Mouse (Mus musculus) forebrain, postnatal 0 days (tissue): ENCODE measurements around the gene Mov10l1. TPM values are rescaled to one million over a fixed set of nuclear protein-coding genes. Genes with fewer than 3 reads are reported as not detected.
A peak's percentile ranks its signal among the peaks of the same experiment; 100 is the strongest.

ENCODE experiments used
- ATAC-seq: fragments of 200-750 bp; cut with Nextera tagmentation; 2 replicates; pipeline ENCODE4 v1.8.0; 2017; ENCODE audit warnings: mild to moderate bottlenecking, moderate library complexity
- DNase-seq: peaks from one replicate; pipeline ENCODE4 v3.0.0-alpha.2; 2015
- H3K27ac ChIP-seq: fragments of 300-500 bp; sonication (generic); 2 replicates; pipeline ENCODE4 v1.5.1; 2014; ENCODE audit warnings: low read depth, mild to moderate bottlenecking, antibody characterized with exemption, low read length, moderate library complexity, mixed read lengths
- H3K27me3 ChIP-seq: fragments of 300-500 bp; sonication (generic); 2 replicates; pipeline ENCODE4 v1.6.1; 2014; ENCODE audit warnings: mild to moderate bottlenecking, low read length, mixed read lengths; ENCODE audit not compliant: insufficient read depth
- H3K36me3 ChIP-seq: fragments of 300-500 bp; sonication (generic); 2 replicates; pipeline ENCODE4 v1.6.1; 2014; ENCODE audit warnings: mild to moderate bottlenecking, moderate library complexity; ENCODE audit not compliant: insufficient read depth
- H3K4me1 ChIP-seq: fragments of 300-500 bp; sonication (generic); 2 replicates; pipeline ENCODE4 v1.6.1; 2014; ENCODE audit warnings: antibody characterized with exemption; ENCODE audit not compliant: insufficient read depth
- H3K4me2 ChIP-seq: fragments of 300-500 bp; sonication (generic); 2 replicates; pipeline ENCODE4 v1.6.1; 2014; ENCODE audit warnings: low read depth, mild to moderate bottlenecking, moderate library complexity
- H3K4me3 ChIP-seq: fragments of 300-500 bp; sonication (generic); 2 replicates; pipeline ENCODE4 v1.5.1; 2014; ENCODE audit warnings: low read depth, low read length, mixed read lengths
- H3K9ac ChIP-seq: fragments of 300-500 bp; sonication (generic); 2 replicates; pipeline ENCODE4 v1.6.1; 2014; ENCODE audit warnings: mild to moderate bottlenecking
- H3K9me3 ChIP-seq: fragments of 300-500 bp; sonication (generic); 2 replicates; pipeline ENCODE4 v1.6.1; 2016; ENCODE audit warnings: low read length
- CTCF ChIP-seq: sonication (generic); IDR thresholded peaks from 2 replicates; pipeline ENCODE4 v1.5.1; 2016; ENCODE audit warnings: antibody characterized with exemption, control low read depth, low read depth
- WGBS: fragments of 180-500 bp; shearing (Covaris S2); extraction: QIAGEN DNeasy Blood & Tissue Kit; methylation state at CpG from one replicate; pipeline ENCODE4 v1.1.7; 2014; 5-methylcytosine and 5-hydroxymethylcytosine counted together
- polyA plus RNA-seq: library from polyadenylated mRNA; unstranded; fragments of >200 nt; fragmentation: Nextera tagmentation; extraction: Ambion mirVana; gene quantifications from 2 replicates; pipeline ENCODE4 v1.2.1, GENCODE M21; 2015
- total RNA-seq: library from RNA; depleted of rRNA; stranded (reverse); fragments of >200 nt; gene quantifications from 2 replicates; pipeline ENCODE4 v1.2.3, GENCODE M21; 2014

Gene Mov10l1
- total and polyA plus RNA-seq, 2 experiments from 2014 or later, result 0.05 to 0.16 TPM

- Histone ChIP-seq H3K27ac (no peak overlapping the region), H3K4me3 (no peak overlapping the region), H3K9ac (no peak overlapping the region), H3K4me1 (0 out of 2 replicates have a peak, but pooled peaks cover 5% of the 10 kb centered on the region), H3K27me3 (no peaks in the 10 kb centered on the region), H3K36me3 (no peaks in the 10 kb centered on the region), H3K4me2 (no peak overlapping the region), H3K9me3 (no peaks in the 10 kb centered on the region)
- TF ChIP-seq CTCF, result no peak
- WGBS, result 69% methylated on average over 4 of the region's 4 CpGs
- ATAC-seq, result no peak
- DNase-seq, result no peak
Observed at GRCm38 (mm10) chr15:88951246-88951645, 31.5 kb upstream of the Mov10l1 start.

GRCm38 (mm10) chr15:88954368-88955072, 28.2 kb upstream of the Mov10l1 start, which contains the start of gene Ttll8:
Ttll8 (minus strand) TSS chr15:88954418.
- Histone ChIP-seq H3K4me1 (0 out of 2 replicates have a peak, but pooled peaks cover 5% of the 10 kb centered on the region), H3K27me3 (no peaks in the 10 kb centered on the region), H3K4me3 (peak within 1 kb of the TSS; percentile 45), H3K27ac (no peak within 1 kb of the TSS), H3K4me2 (peak within 1 kb of the TSS; percentile 90), H3K36me3 (no peaks in the 10 kb centered on the region), H3K9me3 (no peaks in the 10 kb centered on the region), H3K9ac (peak within 1 kb of the TSS; percentile 47)
- WGBS, result 3% methylated on average over 49 of the region's 53 CpGs
- DNase-seq (peak; percentile 59), ATAC-seq (peak; percentile 89)
- TF ChIP-seq CTCF, result no peak

GRCm38 (mm10) chr15:88955342-88955741, 27.4 kb upstream of the Mov10l1 start:
- H3K4me3 ChIP-seq, result no peak overlapping the region
- H3K27ac ChIP-seq, result no peak overlapping the region
- 86% methylated on average over 6 of the region's 6 CpGs for WGBS
- H3K4me1 ChIP-seq, result 0 out of 2 replicates have a peak, but pooled peaks cover 5% of the 10 kb centered on the region
- no peaks in the 10 kb centered on the region for H3K27me3 ChIP-seq
- TF ChIP-seq CTCF, result no peak
- no peaks in the 10 kb centered on the region for H3K36me3 ChIP-seq
- H3K9ac ChIP-seq, result no peak overlapping the region
- DNase-seq, result no peak
- no peaks in the 10 kb centered on the region for H3K9me3 ChIP-seq
- H3K4me2 ChIP-seq, result no peak overlapping the region
- no peak for ATAC-seq

GRCm38 (mm10) chr15:88957522-88957921, 25.2 kb upstream of the Mov10l1 start:
- H3K4me1 ChIP-seq, result 0 out of 2 replicates have a peak, but pooled peaks cover 5% of the 10 kb centered on the region
- H3K36me3 ChIP-seq, result no peaks in the 10 kb centered on the region
- no peak overlapping the region for H3K4me3 ChIP-seq
- 81% methylated on average over 4 of the region's 4 CpGs for WGBS
- H3K9me3 ChIP-seq, result no peaks in the 10 kb centered on the region
- H3K27ac ChIP-seq, result no peak overlapping the region
- no peak for TF ChIP-seq CTCF
- H3K27me3 ChIP-seq, result no peaks in the 10 kb centered on the region
- no peak overlapping the region for H3K4me2 ChIP-seq
- no peak for ATAC-seq
- DNase-seq, result no peak
- H3K9ac ChIP-seq, result no peak overlapping the region

GRCm38 (mm10) chr15:88964070-88964578, 18.6 kb upstream of the Mov10l1 start:
- Histone ChIP-seq H3K27me3 (no peaks in the 10 kb centered on the region), H3K9ac (no peak overlapping the region), H3K9me3 (no peaks in the 10 kb centered on the region), H3K4me3 (no peak overlapping the region), H3K4me1 (no peaks in the 10 kb centered on the region), H3K4me2 (no peak overlapping the region), H3K36me3 (no peaks in the 10 kb centered on the region), H3K27ac (no peak overlapping the region)
- no peak for ATAC-seq
- TF ChIP-seq CTCF, result no peak
- no peak for DNase-seq
- WGBS, result 97% methylated on average over 2 of the region's 2 CpGs

- Histone ChIP-seq H3K9ac (no peak overlapping the region), H3K36me3 (no peaks in the 10 kb centered on the region), H3K4me1 (no peaks in the 10 kb centered on the region), H3K4me3 (no peak overlapping the region), H3K27me3 (no peaks in the 10 kb centered on the region), H3K9me3 (no peaks in the 10 kb centered on the region), H3K27ac (no peak overlapping the region), H3K4me2 (no peak overlapping the region)
- WGBS, result 95% methylated on average over 4 of the region's 4 CpGs
- ATAC-seq, result no peak
- no peak for TF ChIP-seq CTCF
- DNase-seq, result no peak
Observed at GRCm38 (mm10) chr15:88972300-88972699, 10.4 kb upstream of the Mov10l1 start.

- Histone ChIP-seq H3K4me3 (peak within 1 kb of the TSS; percentile 19), H3K4me2 (peak within 1 kb of the TSS; percentile 27)
- 10% methylated on average over 10 of the region's 10 CpGs for WGBS
Observed at GRCm38 (mm10) chr15:88978281-88979137, 4.2 kb upstream of the Mov10l1 start, which contains the start of gene Mlc1. Mlc1 (minus strand) TSS chr15:88979007.

More at GRCm38 (mm10) chr15:88978281-88979137, 4.2 kb upstream of the Mov10l1 start, which contains the start of gene Mlc1:
- DNase-seq (peak; percentile 71), ATAC-seq (peak; percentile 96)
- H3K36me3 ChIP-seq, result no peaks in the 10 kb centered on the region
- TF ChIP-seq CTCF, result no peak
- H3K27me3 ChIP-seq, result no peaks in the 10 kb centered on the region
- no peaks in the 10 kb centered on the region for H3K4me1 ChIP-seq
- peak within 1 kb of the TSS; percentile 41; the same call in 1 of the 2 replicates for H3K27ac ChIP-seq
- H3K9me3 ChIP-seq, result no peaks in the 10 kb centered on the region
- no peak within 1 kb of the TSS for H3K9ac ChIP-seq
